Mouse (Mus musculus) myocyte (in vitro differentiated cells): ENCODE measurements around the gene Cdhr2. TPM values are rescaled to one million over a fixed set of nuclear protein-coding genes. Genes with fewer than 3 reads are reported as not detected.

Experiments used
- H3K27me3 ChIP-seq: one replicate; pipeline ENCODE4 v1.6.1; 2011; ENCODE audit not compliant: control insufficient read depth, insufficient read depth, insufficient read length
- H3K36me3 ChIP-seq: one replicate; pipeline ENCODE4 v1.6.1; 2011; ENCODE audit not compliant: control insufficient read depth, insufficient read depth
- H3K4me2 ChIP-seq: one replicate; pipeline ENCODE4 v1.6.1; 2011; ENCODE audit warnings: low read depth, control low read depth
- H3K4me3 ChIP-seq: one replicate; pipeline ENCODE4 v1.5.1; 2011; ENCODE audit warnings: mild to moderate bottlenecking, control low read depth, moderate library complexity
- H3K79me2 ChIP-seq: one replicate; pipeline ENCODE4 v1.6.1; 2011; ENCODE audit not compliant: control insufficient read depth, insufficient read depth
- H3ac ChIP-seq: one replicate; pipeline ENCODE4 v1.6.1; 2011; ENCODE audit not compliant: control insufficient read depth, insufficient read length
- CEBPB ChIP-seq: IDR thresholded peaks from 2 replicates; pipeline ENCODE4 v1.6.1; 2011; ENCODE audit warnings: mild to moderate bottlenecking, moderate library complexity; ENCODE audit not compliant: poor library complexity, insufficient read depth, severe bottlenecking
- E2F4 ChIP-seq: IDR thresholded peaks from one replicate; pipeline ENCODE4 v1.6.1; 2011; ENCODE audit warnings: mild to moderate bottlenecking, control low read depth, moderate library complexity; ENCODE audit not compliant: insufficient read depth
- MAX ChIP-seq: IDR thresholded peaks from one replicate; pipeline ENCODE4 v1.6.1; 2011; ENCODE audit warnings: low read depth, mild to moderate bottlenecking, control low read depth
- MYOD1 ChIP-seq, 3 experiments: IDR thresholded peaks; one replicate each; pipeline ENCODE4 v1.6.1; 2011; ENCODE audit warnings: control low read depth in 2 of 3, low read depth in 2 of 3, mild to moderate bottlenecking in 2 of 3, moderate library complexity in 1 of 3; ENCODE audit not compliant: insufficient read length in 2 of 3, control insufficient read depth in 1 of 3
- MYOG ChIP-seq, 3 experiments: IDR thresholded peaks; one replicate each; pipeline ENCODE4 v1.6.1; 2011; ENCODE audit warnings: control low read depth in 2 of 3, low read depth in 2 of 3, mild to moderate bottlenecking in 2 of 3; ENCODE audit not compliant: insufficient read length in 2 of 3, control insufficient read depth in 1 of 3, insufficient read depth in 1 of 3
- POLR2A ChIP-seq: IDR thresholded peaks from one replicate; pipeline ENCODE4 v1.6.1; 2011; ENCODE audit warnings: low read depth, mild to moderate bottlenecking, control low read depth, moderate library complexity; ENCODE audit not compliant: insufficient read length
- POLR2AphosphoS2 ChIP-seq: IDR thresholded peaks from one replicate; pipeline ENCODE4 v1.6.1; 2011; ENCODE audit warnings: low read depth, control low read depth; ENCODE audit not compliant: insufficient read length
- REST ChIP-seq: IDR thresholded peaks from one replicate; pipeline ENCODE4 v1.6.1; 2011; ENCODE audit warnings: mild to moderate bottlenecking, control low read depth, moderate library complexity; ENCODE audit not compliant: insufficient read depth, insufficient read length
- SRF ChIP-seq: IDR thresholded peaks from one replicate; pipeline ENCODE4 v1.6.1; 2011; ENCODE audit warnings: low read depth; ENCODE audit not compliant: control insufficient read depth, insufficient read length
- TCF12 ChIP-seq: IDR thresholded peaks from one replicate; pipeline ENCODE4 v1.6.1; 2011; ENCODE audit warnings: mild to moderate bottlenecking, control low read depth; ENCODE audit not compliant: poor library complexity, insufficient read depth, severe bottlenecking
- TCF3 ChIP-seq: IDR thresholded peaks from one replicate; pipeline ENCODE4 v1.6.1; 2011; ENCODE audit warnings: low read depth, control low read depth; ENCODE audit not compliant: insufficient read length
- USF1 ChIP-seq: IDR thresholded peaks from one replicate; pipeline ENCODE4 v1.6.1; 2011; ENCODE audit warnings: low read depth, mild to moderate bottlenecking, control low read depth, moderate library complexity
- polyA plus RNA-seq: library from polyadenylated mRNA; unstranded; fragments of >200 nt; fragmentation: generic; extraction: Trizol; gene quantifications from one replicate; pipeline ENCODE4 v1.2.1, GENCODE M21; 2012; ENCODE audit warnings: missing spikeins

Gene Cdhr2
- polyA plus RNA-seq, 1 experiment, result not detected

DNA sequence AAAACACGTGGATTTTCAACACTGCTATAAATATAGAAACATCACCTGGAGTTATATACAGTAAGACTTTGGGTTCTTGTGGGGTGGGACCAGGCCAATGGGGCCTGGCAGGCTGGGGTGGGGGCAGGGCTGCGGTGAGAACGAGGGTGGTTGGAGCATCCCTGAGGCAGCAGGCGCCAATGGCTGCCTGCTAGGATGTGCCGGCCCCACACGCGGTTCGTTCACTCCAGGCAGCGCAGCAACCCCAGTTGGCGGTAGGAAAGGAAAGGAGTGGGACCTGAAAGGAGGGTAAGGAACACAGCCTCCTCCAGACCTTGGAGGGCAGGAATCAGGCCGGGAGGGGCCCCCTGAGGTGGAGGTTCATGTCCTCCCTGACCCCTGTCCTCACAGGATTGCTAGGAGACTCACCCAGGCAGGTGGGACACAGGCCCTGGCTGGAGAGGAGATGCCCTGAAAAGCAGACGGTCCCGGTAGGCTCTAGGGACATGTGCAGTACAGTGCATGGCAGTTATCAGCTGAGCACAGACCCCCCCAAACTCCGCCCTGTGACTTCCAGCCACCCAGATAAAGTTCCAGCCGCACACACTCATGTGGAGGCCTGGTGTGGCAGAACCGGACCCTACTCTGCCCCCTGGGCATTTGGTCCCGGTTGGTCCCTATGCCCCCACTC, 20.9 kb upstream of the Cdhr2 start:
- H3K4me2 ChIP-seq, result no peak overlapping the region

DNA sequence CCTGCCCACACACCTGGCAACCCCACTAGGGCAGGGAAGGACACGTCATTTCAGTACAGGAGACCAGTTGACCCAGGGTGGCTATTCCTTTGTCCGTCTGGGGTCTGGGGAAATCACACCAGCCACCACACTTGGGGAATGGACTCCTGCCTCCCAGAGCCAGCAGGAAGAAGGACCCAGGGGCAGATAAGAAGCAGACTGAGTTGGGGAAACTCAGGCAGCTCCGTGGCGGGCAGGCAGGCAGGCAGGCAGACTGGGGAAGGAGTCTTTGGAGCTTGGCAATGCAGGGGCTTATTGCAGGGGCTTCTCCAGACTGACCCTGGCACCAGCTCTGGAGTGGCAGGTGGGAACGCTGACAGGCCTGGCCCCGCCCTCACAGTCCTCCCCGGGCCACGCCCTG, 20.0 kb upstream of the Cdhr2 start:
- H3K79me2 ChIP-seq, result peaks cover 23% of the 10 kb centered on the region
- H3K4me2 ChIP-seq, result no peak overlapping the region
- H3K27me3 ChIP-seq, result no peaks in the 10 kb centered on the region
- H3K4me3 ChIP-seq, result no peak overlapping the region
- no peak for TF ChIP-seq TCF12
- TF ChIP-seq POLR2AphosphoS2, result no peak
- TF ChIP-seq MAX, result no peak
- no peak for TF ChIP-seq POLR2A
- no peak for TF ChIP-seq USF1
- TF ChIP-seq E2F4, result no peak
- no peak for TF ChIP-seq MYOG (IDR thresholded peaks at IDR 0.05; ENCODE audit: control insufficient read depth in 1 of 3, insufficient read depth in 1 of 3, insufficient read length in 2 of 3, low read depth in 2 of 3)
- TF ChIP-seq MYOD1 (IDR thresholded peaks at IDR 0.05; ENCODE audit: control insufficient read depth in 1 of 3, insufficient read length in 2 of 3, low read depth in 2 of 3), result no peak
- no peak for TF ChIP-seq REST
- no peak for TF ChIP-seq CEBPB
- no peak for TF ChIP-seq TCF3
- TF ChIP-seq SRF, result no peak
- no peak overlapping the region for H3ac ChIP-seq
- H3K36me3 ChIP-seq, result peaks cover 7% of the 10 kb centered on the region

More for the DNA sequence above, 20.9 kb upstream of the Cdhr2 start:
- no peaks in the 10 kb centered on the region for H3K27me3 ChIP-seq
- peaks cover 14% of the 10 kb centered on the region for H3K79me2 ChIP-seq
- H3K36me3 ChIP-seq, result peaks cover 7% of the 10 kb centered on the region
- no peak overlapping the region for H3K4me3 ChIP-seq
- TF ChIP-seq E2F4, result no peak
- TF ChIP-seq MAX, result no peak
- no peak for TF ChIP-seq TCF12
- TF ChIP-seq MYOD1 (IDR thresholded peaks at IDR 0.05; ENCODE audit: control insufficient read depth in 1 of 3, insufficient read length in 2 of 3, low read depth in 2 of 3), result no peak
- no peak for TF ChIP-seq USF1
- TF ChIP-seq TCF3, result no peak
- TF ChIP-seq REST, result no peak
- no peak for TF ChIP-seq MYOG (IDR thresholded peaks at IDR 0.05; ENCODE audit: control insufficient read depth in 1 of 3, insufficient read depth in 1 of 3, insufficient read length in 2 of 3, low read depth in 2 of 3)
- TF ChIP-seq POLR2AphosphoS2, result no peak
- TF ChIP-seq CEBPB, result no peak
- no peak for TF ChIP-seq SRF
- no peak for TF ChIP-seq POLR2A
- no peak overlapping the region for H3ac ChIP-seq

- no peaks in the 10 kb centered on the region for H3K27me3 ChIP-seq
- H3K4me2 ChIP-seq, result no peak overlapping the region
- H3K36me3 ChIP-seq, result peaks cover 7% of the 10 kb centered on the region
- no peak overlapping the region for H3K4me3 ChIP-seq
- no peak for TF ChIP-seq TCF3
- no peak for TF ChIP-seq REST
- no peak for TF ChIP-seq USF1
- TF ChIP-seq MAX, result no peak
- no peak for TF ChIP-seq POLR2AphosphoS2
- TF ChIP-seq MYOD1 (IDR thresholded peaks at IDR 0.05; ENCODE audit: control insufficient read depth in 1 of 3, insufficient read length in 2 of 3, low read depth in 2 of 3), result no peak
- no peak for TF ChIP-seq POLR2A
- TF ChIP-seq CEBPB, result no peak
- no peak for TF ChIP-seq TCF12
- peaks cover 32% of the 10 kb centered on the region for H3K79me2 ChIP-seq
- H3ac ChIP-seq, result no peak overlapping the region
These were observed 18.0 kb upstream of the Cdhr2 start for GRCm38 (mm10) chr13:54683301-54683700.

- Histone ChIP-seq H3K4me3 (no peak overlapping the region), H3K27me3 (no peaks in the 10 kb centered on the region), H3K36me3 (peaks cover 3% of the 10 kb centered on the region), H3K79me2 (peaks cover 42% of the 10 kb centered on the region), H3K4me2 (no peak overlapping the region), H3ac (no peak overlapping the region)
- no peak for TF ChIP-seq E2F4
- TF ChIP-seq MYOG (IDR thresholded peaks at IDR 0.05; ENCODE audit: control insufficient read depth in 1 of 3, insufficient read depth in 1 of 3, insufficient read length in 2 of 3, low read depth in 2 of 3), result no peak
- TF ChIP-seq POLR2A, result no peak
- no peak for TF ChIP-seq TCF3
- no peak for TF ChIP-seq REST
- TF ChIP-seq TCF12, result no peak
- TF ChIP-seq POLR2AphosphoS2, result no peak
- TF ChIP-seq MAX, result no peak
- TF ChIP-seq SRF, result no peak
- TF ChIP-seq USF1, result no peak
- no peak for TF ChIP-seq MYOD1 (IDR thresholded peaks at IDR 0.05; ENCODE audit: control insufficient read depth in 1 of 3, insufficient read length in 2 of 3, low read depth in 2 of 3)
- no peak for TF ChIP-seq CEBPB
These were observed 16.9 kb upstream of the Cdhr2 start for GRCm38 (mm10) chr13:54684140-54684896.
